In genomic region chr12:73241960-73242359, GRCm38 (mm10) we compare ENCODE assay signal across 8 mouse cellular contexts. TPM values are rescaled to one million over a fixed set of nuclear protein-coding genes. Genes with fewer than 3 reads are reported as not detected.
A peak's percentile ranks its signal among the peaks of the same experiment; 100 is the strongest.
DNase-seq lines count a peak whose midpoint lies in the region; ATAC-seq lines count a peak whose summit lies in the region.

No protein-coding gene starts in this region.

- H3K4me2 ChIP-seq in hindbrain, embryonic 11.5 days (replicated peaks; ENCODE audit: low read depth, low read length) = no peak overlapping the region
- no peak overlapping the region for H3K4me2 ChIP-seq in limb, embryonic 13.5 days (replicated peaks)

- no peaks in the 10 kb centered on the region for H3K4me1 ChIP-seq in hindbrain, embryonic 11.5 days (replicated peaks; ENCODE audit: control insufficient read depth, insufficient read depth, low read length)
- peaks cover 21% of the 10 kb centered on the region for H3K4me1 ChIP-seq in limb, embryonic 13.5 days

- H3K27me3 ChIP-seq in hindbrain, embryonic 11.5 days (ENCODE audit: control insufficient read depth, insufficient read depth, low read length) = no peaks in the 10 kb centered on the region
- H3K27me3 ChIP-seq in limb, embryonic 13.5 days = no peaks in the 10 kb centered on the region

- WGBS in hindbrain, embryonic 11.5 days = 45% methylated on average over 10 of the region's 10 CpGs
- WGBS in limb, embryonic 13.5 days = 53% methylated on average over 10 of the region's 10 CpGs

- no peak overlapping the region for H3K27ac ChIP-seq in hindbrain, embryonic 11.5 days (ENCODE audit: low read depth, low read length)
- no peak overlapping the region for H3K27ac ChIP-seq in limb, embryonic 13.5 days

- H3K9ac ChIP-seq in hindbrain, embryonic 11.5 days (ENCODE audit: low read depth, low read length) = no peak overlapping the region
- no peak overlapping the region for H3K9ac ChIP-seq in limb, embryonic 13.5 days

- ATAC-seq in hindbrain, embryonic 11.5 days (ENCODE audit: low FRiP score) = peak; percentile 72; the same call in 1 of the 2 replicates
- peak; percentile 83 for ATAC-seq in limb, embryonic 13.5 days (ENCODE audit: low FRiP score, low read depth)

- H3K4me3 ChIP-seq in hindbrain, embryonic 11.5 days (ENCODE audit: low read depth, low read length) = no peak overlapping the region
- no peak overlapping the region for H3K4me3 ChIP-seq in limb, embryonic 13.5 days

- H3K36me3 ChIP-seq in hindbrain, embryonic 11.5 days (ENCODE audit: control insufficient read depth, insufficient read depth, low read length) = no peaks in the 10 kb centered on the region
- H3K36me3 ChIP-seq in limb, embryonic 13.5 days = no peaks in the 10 kb centered on the region

- peak; percentile 11 for DNase-seq in thymus, postnatal 4 days
- no peak for DNase-seq in thymus, postnatal 25 days
- peak; percentile 49 for DNase-seq in hindbrain, embryonic 11.5 days (ENCODE audit: low spot score)
- DNase-seq in right cerebral cortex, adult 2 months (ENCODE audit: low spot score in 2 of 2) = peak; percentile 19 to 41
- DNase-seq in heart, adult 11 months = no peak
- no peak for DNase-seq in heart, postnatal 14 days
- DNase-seq in heart, postnatal 10 days = no peak

- H3K9me3 ChIP-seq in hindbrain, embryonic 11.5 days (ENCODE audit: control insufficient read depth, low read length) = no peaks in the 10 kb centered on the region
- H3K9me3 ChIP-seq in limb, embryonic 13.5 days = no peaks in the 10 kb centered on the region

- intact Hi-C loops in heart, postnatal 14 days (cut with DNase I) = no loop called here
- intact Hi-C loops in heart, postnatal 10 days (cut with DNase I) = no loop called here

RNA-seq across cellular contexts. Expression of gene Trmt5, which starts 44.5 kb away (rescaled TPM):
- polyA plus RNA-seq in hindbrain, embryonic 11.5 days (2014; fragmentation: Nextera tagmentation; extraction: Ambion mirVana) = 19.2 and 22.3 TPM in 2 replicates
- 17.2 and 20.1 TPM in 2 replicates for polyA plus RNA-seq in limb, embryonic 13.5 days (2015; fragmentation: Nextera tagmentation; extraction: Ambion mirVana)
- 10 to 100 TPM; 42.6 to 47.3 TPM for total RNA-seq in heart, postnatal 14 days (2021)
- 10 to 100 TPM; 43.0 to 44.7 TPM for total RNA-seq in heart, postnatal 10 days (2021)

RNA-seq across cellular contexts. Expression of gene Slc38a6, which starts 44.6 kb away (rescaled TPM):
- 9.4 and 16.8 TPM in 2 replicates for polyA plus RNA-seq in hindbrain, embryonic 11.5 days (2014; fragmentation: Nextera tagmentation; extraction: Ambion mirVana)
- polyA plus RNA-seq in limb, embryonic 13.5 days (2015; fragmentation: Nextera tagmentation; extraction: Ambion mirVana) = 11.0 and 14.1 TPM in 2 replicates
- 1 to 10 TPM; 6.2 to 6.9 TPM for total RNA-seq in heart, postnatal 14 days (2021)
- total RNA-seq in heart, postnatal 10 days (2021) = 1 to 10 TPM; 6.0 to 6.8 TPM

Comparison
In these comparisons a context has a peak if more than half of its experiments do, and no peak if none do; other contexts are left out.
1. DNase-seq: peak in thymus, postnatal 4 days (single experiment), hindbrain, embryonic 11.5 days (single experiment) and right cerebral cortex, adult 2 months (2 of 2); none in thymus, postnatal 25 days (single experiment), heart, adult 11 months (single experiment), heart, postnatal 14 days (0 of 2) and heart, postnatal 10 days (0 of 2).